Mouse (Mus musculus) heart, embryonic 13.5 days (tissue): ENCODE results near the gene Spag6l. TPM values are rescaled to one million over a fixed set of nuclear protein-coding genes. Genes with fewer than 3 reads are reported as not detected.
"Not testable (repeated sequence)": the region's sequence is repeated elsewhere in the genome, so short reads cannot be mapped to it uniquely, and the experiment has no call there.

Experiments used
- ATAC-seq: fragments of 200-750 bp; cut with Nextera tagmentation; 2 replicates; pipeline ENCODE4 v1.8.0; 2017; ENCODE audit warnings: moderate TSS enrichment; ENCODE audit not compliant: insufficient number of reproducible peaks, low FRiP score, low TSS enrichment; ENCODE audit errors: extremely low read depth
- H3K27ac ChIP-seq: fragments of 300-500 bp; sonication (generic); replicated peaks from 2 replicates; pipeline ENCODE4 v1.5.1; 2015; ENCODE audit warnings: moderate library complexity, mild to moderate bottlenecking, inconsistent platforms
- H3K27me3 ChIP-seq: fragments of 300-500 bp; sonication (generic); replicated peaks from 2 replicates; pipeline ENCODE4 v1.6.1; 2015; ENCODE audit warnings: mild to moderate bottlenecking, inconsistent platforms
- H3K36me3 ChIP-seq: fragments of 300-500 bp; sonication (generic); 2 replicates; pipeline ENCODE4 v1.6.1; 2015; ENCODE audit warnings: mild to moderate bottlenecking, inconsistent platforms
- H3K4me1 ChIP-seq: fragments of 300-500 bp; sonication (generic); 2 replicates; pipeline ENCODE4 v1.6.1; 2015; ENCODE audit warnings: inconsistent platforms
- H3K4me2 ChIP-seq: fragments of 300-500 bp; sonication (generic); 2 replicates; pipeline ENCODE4 v1.6.1; 2015; ENCODE audit warnings: inconsistent platforms, mild to moderate bottlenecking, moderate library complexity
- H3K4me3 ChIP-seq: fragments of 300-500 bp; sonication (generic); 2 replicates; pipeline ENCODE4 v1.5.1; 2015; ENCODE audit warnings: moderate library complexity, mild to moderate bottlenecking, inconsistent platforms
- H3K9ac ChIP-seq: fragments of 300-500 bp; sonication (generic); 2 replicates; pipeline ENCODE4 v1.6.1; 2015; ENCODE audit warnings: inconsistent platforms, mild to moderate bottlenecking, moderate library complexity
- H3K9me3 ChIP-seq: fragments of 300-500 bp; sonication (generic); 2 replicates; pipeline ENCODE4 v1.6.1; 2016; ENCODE audit warnings: inconsistent platforms
- WGBS: fragments of 180-500 bp; shearing (Covaris S2); methylation state at CpG from one replicate; pipeline ENCODE4 v1.1.7; 2015; ENCODE audit warnings: mixed read lengths; 5-methylcytosine and 5-hydroxymethylcytosine counted together
- polyA plus RNA-seq: library from polyadenylated mRNA; unstranded; fragments of >200 nt; fragmentation: Nextera tagmentation; extraction: Ambion mirVana; gene quantifications from 2 replicates; pipeline ENCODE4 v1.2.1, GENCODE M21; 2015

The Spag6l gene
- 0.09 and 0.10 TPM in 2 replicates for polyA plus RNA-seq

- Histone ChIP-seq H3K4me1 (peaks cover 6% of the 10 kb centered on the region; the same call in 1 of the 2 replicates), H3K4me3 (peak within 1 kb of the TSS; percentile 57), H3K27ac (no peak within 1 kb of the TSS), H3K9me3 (no peaks in the 10 kb centered on the region), H3K27me3 (no peaks in the 10 kb centered on the region), H3K9ac (peak within 1 kb of the TSS; percentile 47), H3K36me3 (no peaks in the 10 kb centered on the region), H3K4me2 (peak within 1 kb of the TSS; percentile 93)
- WGBS = 10% methylated on average over 33 of the region's 33 CpGs
- ATAC-seq = no peak; the same call in 1 of the 2 replicates
Observed at GRCm38 (mm10) chr16:16828757-16829615, at the start of gene Spag6l. Gene Spag6l, minus strand, starts transcription at chr16:16829456.

- H3K27ac ChIP-seq = no peak overlapping the region
- H3K9me3 ChIP-seq = peaks cover 6% of the 10 kb centered on the region; the same call in 1 of the 2 replicates
- H3K4me3 ChIP-seq = no peak overlapping the region
- no peaks in the 10 kb centered on the region for H3K27me3 ChIP-seq
- H3K9ac ChIP-seq = no peak overlapping the region
- peaks cover 88% of the 10 kb centered on the region for H3K36me3 ChIP-seq
- H3K4me1 ChIP-seq = no peaks in the 10 kb centered on the region
- no peak overlapping the region for H3K4me2 ChIP-seq
- WGBS = 83% methylated on average over 5 of the region's 5 CpGs
- no peak for ATAC-seq
Observed at GRCm38 (mm10) chr16:16879025-16879424, 49.8 kb upstream of the Spag6l start.

- under 1% methylated on average over 49 of the region's 49 CpGs for WGBS
- H3K27me3 ChIP-seq = no peaks in the 10 kb centered on the region
- ATAC-seq = peak; percentile 77; the same call in 1 of the 2 replicates
- peak within 1 kb of the TSS; percentile 94 for H3K9ac ChIP-seq
- H3K4me3 ChIP-seq = peak within 1 kb of the TSS; percentile 74
- H3K27ac ChIP-seq = peak within 1 kb of the TSS; percentile 97
- peak within 1 kb of the TSS; percentile 80 for H3K4me2 ChIP-seq
- peaks cover 7% of the 10 kb centered on the region for H3K36me3 ChIP-seq
- peaks cover 22% of the 10 kb centered on the region for H3K4me1 ChIP-seq
- no peaks in the 10 kb centered on the region for H3K9me3 ChIP-seq
Observed at GRCm38 (mm10) chr16:16870617-16871331, 41.5 kb upstream of the Spag6l start, which contains the start of the genes Top3b and Vpreb1. Gene Top3b, plus strand, starts transcription at chr16:16870736. Gene Vpreb1, minus strand, starts transcription at chr16:16870843.

- no peaks in the 10 kb centered on the region for H3K27me3 ChIP-seq
- peak overlapping the region; percentile 97 for H3K27ac ChIP-seq
- 35% methylated on average over 7 of the region's 7 CpGs for WGBS
- no peak for ATAC-seq
- no peaks in the 10 kb centered on the region for H3K9me3 ChIP-seq
- H3K4me1 ChIP-seq = peaks cover 23% of the 10 kb centered on the region
- peak overlapping the region; percentile 80 for H3K4me2 ChIP-seq
- H3K9ac ChIP-seq = peak overlapping the region; percentile 94
- H3K4me3 ChIP-seq = peak overlapping the region; percentile 74
- peaks cover 4% of the 10 kb centered on the region for H3K36me3 ChIP-seq
Observed at GRCm38 (mm10) chr16:16870241-16870616, 41.0 kb upstream of the Spag6l start.

GRCm38 (mm10) chr16:16865696-16866561 lies 36.7 kb upstream of the Spag6l start:
- H3K27me3 ChIP-seq = no peaks in the 10 kb centered on the region
- peak overlapping the region; percentile 6; the same call in 1 of the 2 replicates for H3K27ac ChIP-seq
- no peak overlapping the region for H3K9ac ChIP-seq
- ATAC-seq = no peak
- H3K4me1 ChIP-seq = 0 out of 2 replicates have a peak, but pooled peaks cover 8% of the 10 kb centered on the region
- 39% methylated on average over 4 of the region's 5 CpGs for WGBS
- no peak overlapping the region for H3K4me2 ChIP-seq
- H3K9me3 ChIP-seq = no peaks in the 10 kb centered on the region
- no peak overlapping the region for H3K4me3 ChIP-seq
- no peaks in the 10 kb centered on the region for H3K36me3 ChIP-seq

- Histone ChIP-seq H3K27me3 (no peaks in the 10 kb centered on the region), H3K4me3 (no peak overlapping the region), H3K4me1 (0 out of 2 replicates have a peak, but pooled peaks cover 8% of the 10 kb centered on the region), H3K4me2 (no peak overlapping the region), H3K36me3 (no peaks in the 10 kb centered on the region), H3K9me3 (no peaks in the 10 kb centered on the region), H3K27ac (no peak overlapping the region), H3K9ac (no peak overlapping the region)
- ATAC-seq = no peak
Observed at GRCm38 (mm10) chr16:16865217-16865616, 36.0 kb upstream of the Spag6l start.

- 0 out of 2 replicates have a peak, but pooled peaks cover 8% of the 10 kb centered on the region for H3K4me1 ChIP-seq
- WGBS = 68% methylated on average over 2 of the region's 2 CpGs
- no peak for ATAC-seq
Observed at GRCm38 (mm10) chr16:16863978-16864377, 34.7 kb upstream of the Spag6l start, which contains the start of gene Igll1. Gene Igll1, minus strand, starts transcription at chr16:16863985.

GRCm38 (mm10) chr16:16862288-16862687 lies 33.0 kb upstream of the Spag6l start:
- WGBS = 68% methylated on average over 3 of the region's 3 CpGs
- no peak for ATAC-seq
- no peak overlapping the region for H3K4me3 ChIP-seq
- no peak overlapping the region for H3K27ac ChIP-seq
- H3K4me2 ChIP-seq = no peak overlapping the region
- 0 out of 2 replicates have a peak, but pooled peaks cover 8% of the 10 kb centered on the region for H3K4me1 ChIP-seq
- no peak overlapping the region for H3K9ac ChIP-seq
- no peaks in the 10 kb centered on the region for H3K27me3 ChIP-seq
- no peaks in the 10 kb centered on the region for H3K36me3 ChIP-seq
- no peaks in the 10 kb centered on the region for H3K9me3 ChIP-seq

More at GRCm38 (mm10) chr16:16863978-16864377, 34.7 kb upstream of the Spag6l start, which contains the start of gene Igll1:
- Histone ChIP-seq H3K27me3 (no peaks in the 10 kb centered on the region), H3K27ac (no peak within 1 kb of the TSS), H3K36me3 (no peaks in the 10 kb centered on the region), H3K9ac (no peak within 1 kb of the TSS), H3K4me2 (no peak within 1 kb of the TSS), H3K4me3 (no peak within 1 kb of the TSS), H3K9me3 (no peaks in the 10 kb centered on the region)

- Histone ChIP-seq H3K4me1 (no peaks in the 10 kb centered on the region), H3K4me2 (no peak overlapping the region), H3K36me3 (no peaks in the 10 kb centered on the region), H3K9me3 (no peaks in the 10 kb centered on the region), H3K9ac (no peak overlapping the region), H3K27me3 (no peaks in the 10 kb centered on the region), H3K27ac (no peak overlapping the region), H3K4me3 (no peak overlapping the region)
- 62% methylated on average over 13 of the region's 13 CpGs for WGBS
- no peak for ATAC-seq
Observed at GRCm38 (mm10) chr16:16856731-16857476, 27.6 kb upstream of the Spag6l start.

GRCm38 (mm10) chr16:16856054-16856453 lies 26.8 kb upstream of the Spag6l start:
- H3K27me3 ChIP-seq, H3K4me1 ChIP-seq, H3K9ac ChIP-seq, H3K9me3 ChIP-seq, ATAC-seq, H3K4me3 ChIP-seq, H3K36me3 ChIP-seq, H3K27ac ChIP-seq, H3K4me2 ChIP-seq: not testable (repeated sequence)
- WGBS = 75% methylated on average over 9 of the region's 9 CpGs
